Mouse (Mus musculus) hindbrain, embryonic 11.5 days (tissue): ENCODE measurements around the gene Zbtb18. TPM values are rescaled to one million over a fixed set of nuclear protein-coding genes. Genes with fewer than 3 reads are reported as not detected.

Experiments
- ATAC-seq: fragments of 200-750 bp; cut with Nextera tagmentation; 2 replicates; pipeline ENCODE4 v1.8.0; 2017; ENCODE audit warnings: mild to moderate bottlenecking, moderate TSS enrichment, moderate library complexity; ENCODE audit not compliant: low FRiP score
- DNase-seq: peaks from one replicate; pipeline ENCODE4 v3.0.0-alpha.2; 2015; ENCODE audit warnings: low spot score
- H3K27ac ChIP-seq: fragments of 300-500 bp; sonication (generic); 2 replicates; pipeline ENCODE4 v1.5.1; 2014; ENCODE audit warnings: mild to moderate bottlenecking, low read depth, low read length
- H3K27me3 ChIP-seq: fragments of 300-500 bp; sonication (generic); 2 replicates; pipeline ENCODE4 v1.6.1; 2014; ENCODE audit warnings: mild to moderate bottlenecking, low read length, moderate library complexity, mixed read lengths; ENCODE audit not compliant: control insufficient read depth, insufficient read depth
- H3K36me3 ChIP-seq: fragments of 300-500 bp; sonication (generic); 2 replicates; pipeline ENCODE4 v1.6.1; 2014; ENCODE audit warnings: mild to moderate bottlenecking, low read length, moderate library complexity, mixed read lengths; ENCODE audit not compliant: control insufficient read depth, insufficient read depth
- H3K4me1 ChIP-seq: fragments of 300-500 bp; sonication (generic); replicated peaks from 2 replicates; pipeline ENCODE4 v1.6.1; 2014; ENCODE audit warnings: low read length, mixed read lengths; ENCODE audit not compliant: control insufficient read depth, insufficient read depth
- H3K4me2 ChIP-seq: fragments of 300-500 bp; sonication (generic); replicated peaks from 2 replicates; pipeline ENCODE4 v1.6.1; 2014; ENCODE audit warnings: mild to moderate bottlenecking, low read depth, low read length
- H3K4me3 ChIP-seq: fragments of 300-500 bp; sonication (generic); 2 replicates; pipeline ENCODE4 v1.5.1; 2014; ENCODE audit warnings: low read depth, low read length
- H3K9ac ChIP-seq: fragments of 300-500 bp; sonication (generic); 2 replicates; pipeline ENCODE4 v1.6.1; 2014; ENCODE audit warnings: low read depth, low read length
- H3K9me3 ChIP-seq: fragments of 300-500 bp; sonication (generic); 2 replicates; pipeline ENCODE4 v1.6.1; 2016; ENCODE audit warnings: low read length; ENCODE audit not compliant: control insufficient read depth
- WGBS: fragments of 180-500 bp; shearing (Covaris S2); extraction: QIAGEN DNeasy Blood & Tissue Kit; methylation state at CpG from one replicate; pipeline ENCODE4 v1.1.7; 2014; 5-methylcytosine and 5-hydroxymethylcytosine counted together
- polyA plus RNA-seq: library from polyadenylated mRNA; unstranded; fragments of >200 nt; fragmentation: Nextera tagmentation; extraction: Ambion mirVana; gene quantifications from 2 replicates; pipeline ENCODE4 v1.2.1, GENCODE M21; 2014

Gene Zbtb18
- polyA plus RNA-seq, 1 experiment from 2014 or later: 20.0 TPM

DNA sequence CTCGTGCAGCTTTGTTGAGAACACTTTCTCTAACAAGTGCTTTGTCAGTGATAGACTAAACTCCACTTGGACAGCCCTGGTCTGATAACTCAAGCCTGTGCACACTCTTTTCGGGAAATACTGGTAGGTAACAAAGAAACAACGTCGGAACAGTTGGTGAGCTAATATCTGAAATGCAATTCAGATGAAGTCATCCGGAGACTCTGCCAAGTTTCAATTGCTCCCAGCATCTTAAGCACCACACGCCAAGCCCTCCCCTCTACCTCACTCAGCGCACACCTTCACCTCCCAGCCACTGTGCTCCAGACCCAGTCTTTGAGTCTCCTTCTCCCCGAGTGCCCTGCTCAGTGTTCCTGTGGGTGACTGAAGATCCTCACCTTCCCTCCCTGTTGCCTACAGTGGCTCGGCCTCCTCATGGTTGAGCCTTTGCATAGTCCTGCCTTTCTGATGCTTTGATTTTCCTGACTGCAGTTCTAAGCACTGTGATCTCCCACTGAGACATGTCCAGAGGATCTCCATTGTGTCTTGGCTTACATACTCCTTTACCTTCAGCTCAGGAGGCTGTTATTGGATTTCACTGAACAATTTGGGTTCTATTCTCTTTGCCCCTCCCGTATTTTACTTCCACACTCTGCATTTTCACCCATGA is 37.3 kb downstream of the Zbtb18 start:
- Histone ChIP-seq H3K4me1 (no peaks in the 10 kb centered on the region), H3K4me2 (no peak overlapping the region), H3K27ac (no peak overlapping the region), H3K9ac (no peak overlapping the region), H3K27me3 (no peaks in the 10 kb centered on the region), H3K9me3 (no peaks in the 10 kb centered on the region), H3K36me3 (no peaks in the 10 kb centered on the region), H3K4me3 (no peak overlapping the region)
- no peak for ATAC-seq
- WGBS: 82% methylated on average over 10 of the region's 10 CpGs
- DNase-seq: no peak

DNA sequence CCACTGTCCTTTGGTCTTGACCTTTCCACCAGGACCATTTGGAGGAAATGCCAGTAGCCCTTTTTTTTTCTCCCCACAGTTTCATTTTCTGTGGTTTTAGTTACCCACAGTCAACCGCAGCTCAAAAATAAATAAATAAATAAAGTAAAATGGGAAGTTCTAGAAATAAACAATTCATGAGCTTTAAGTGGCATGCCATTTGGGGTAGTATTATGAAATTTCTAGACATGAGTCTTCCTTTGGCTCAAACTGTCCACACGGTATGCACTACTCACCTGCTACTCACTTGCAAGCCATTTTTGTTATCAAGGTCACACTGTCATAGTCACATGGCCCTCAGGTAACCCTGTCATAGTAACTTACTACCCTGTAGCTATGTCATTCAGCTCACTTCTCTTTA is 41.5 kb downstream of the Zbtb18 start:
- Histone ChIP-seq H3K9me3 (no peaks in the 10 kb centered on the region), H3K4me2 (no peak overlapping the region), H3K4me1 (no peaks in the 10 kb centered on the region), H3K36me3 (no peaks in the 10 kb centered on the region), H3K27me3 (no peaks in the 10 kb centered on the region), H3K9ac (no peak overlapping the region), H3K4me3 (no peak overlapping the region), H3K27ac (no peak overlapping the region)
- no peak for ATAC-seq
- no peak for DNase-seq
- WGBS: 92% methylated on average over 2 of the region's 2 CpGs

DNA sequence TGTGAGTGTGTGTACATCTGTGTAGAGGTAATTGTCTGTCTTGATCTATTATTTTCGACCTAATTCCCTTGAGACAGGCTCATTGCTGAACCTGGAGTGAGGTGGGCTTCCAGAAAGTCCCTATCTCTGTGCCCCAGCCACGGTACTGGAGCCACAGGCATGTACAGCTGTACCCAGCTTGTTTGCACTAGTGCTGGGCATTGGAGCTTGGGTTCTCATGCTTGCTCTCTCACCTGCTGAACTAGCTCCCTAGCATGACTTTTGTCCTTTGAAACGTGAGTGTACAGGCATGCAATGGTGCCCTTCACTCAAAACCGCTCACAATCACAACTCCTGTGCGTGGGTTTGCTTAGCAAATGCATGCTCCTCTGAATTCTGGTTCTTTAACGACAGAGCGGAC is 42.1 kb downstream of the Zbtb18 start:
- Histone ChIP-seq H3K36me3 (no peaks in the 10 kb centered on the region), H3K4me2 (no peak overlapping the region), H3K27me3 (no peaks in the 10 kb centered on the region), H3K9me3 (no peaks in the 10 kb centered on the region), H3K9ac (no peak overlapping the region), H3K27ac (no peak overlapping the region), H3K4me3 (no peak overlapping the region), H3K4me1 (no peaks in the 10 kb centered on the region)
- no peak for ATAC-seq
- WGBS: 78% methylated on average over 7 of the region's 7 CpGs
- DNase-seq: no peak

DNA sequence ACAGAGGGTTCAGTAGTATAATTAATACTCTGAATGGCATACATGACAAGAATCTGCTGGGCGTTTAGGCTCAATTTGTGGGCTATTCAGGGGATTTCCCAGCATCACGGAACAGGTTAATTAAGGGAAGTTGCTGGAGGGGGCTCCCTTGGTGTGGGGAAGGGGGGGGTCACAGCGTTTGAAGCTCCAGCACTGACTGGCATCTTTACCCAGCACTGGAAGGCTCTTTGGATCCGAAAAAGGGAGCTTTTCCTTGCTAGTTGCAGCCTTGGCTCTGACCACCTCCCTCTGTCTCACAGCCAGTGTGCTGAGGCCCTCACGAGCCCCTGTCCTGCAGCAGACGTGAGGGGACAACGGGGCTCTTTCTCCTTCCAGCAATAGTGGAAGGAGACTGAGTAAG is 42.5 kb downstream of the Zbtb18 start:
- no peak overlapping the region for H3K27ac ChIP-seq
- no peaks in the 10 kb centered on the region for H3K36me3 ChIP-seq
- no peak for DNase-seq
- H3K9me3 ChIP-seq: no peaks in the 10 kb centered on the region
- WGBS: 61% methylated on average over 7 of the region's 7 CpGs
- no peak overlapping the region for H3K4me3 ChIP-seq
- H3K27me3 ChIP-seq: no peaks in the 10 kb centered on the region
- no peak overlapping the region for H3K9ac ChIP-seq
- H3K4me2 ChIP-seq: no peak overlapping the region
- no peaks in the 10 kb centered on the region for H3K4me1 ChIP-seq
- ATAC-seq: no peak

DNA sequence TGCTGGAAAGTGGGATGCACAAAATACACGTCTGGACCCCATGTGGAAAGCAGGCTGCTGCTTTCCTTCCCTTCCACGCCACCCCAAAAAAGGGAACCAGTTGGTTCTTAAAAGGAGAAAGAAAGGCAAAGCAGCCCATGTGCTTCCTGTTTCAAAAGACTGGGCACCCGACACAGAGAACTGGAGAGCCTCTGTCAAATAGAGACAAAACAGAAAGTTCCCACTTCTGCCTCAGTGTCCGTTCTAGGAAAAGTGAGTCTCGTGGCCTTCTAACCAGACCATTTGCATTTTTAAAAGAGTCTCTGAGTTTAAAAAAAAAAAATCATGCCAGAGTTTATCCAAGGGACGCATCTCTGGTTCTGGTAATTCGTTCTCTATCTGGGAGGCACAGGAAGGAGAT is 47.7 kb downstream of the Zbtb18 start:
- Histone ChIP-seq H3K9ac (no peak overlapping the region), H3K4me1 (no peaks in the 10 kb centered on the region; the same call in 1 of the 2 replicates), H3K9me3 (no peaks in the 10 kb centered on the region), H3K27me3 (no peaks in the 10 kb centered on the region), H3K36me3 (no peaks in the 10 kb centered on the region), H3K4me3 (no peak overlapping the region), H3K4me2 (no peak overlapping the region), H3K27ac (no peak overlapping the region)
- ATAC-seq (no peak), DNase-seq (no peak)
- WGBS: 77% methylated on average over 7 of the region's 7 CpGs

DNA sequence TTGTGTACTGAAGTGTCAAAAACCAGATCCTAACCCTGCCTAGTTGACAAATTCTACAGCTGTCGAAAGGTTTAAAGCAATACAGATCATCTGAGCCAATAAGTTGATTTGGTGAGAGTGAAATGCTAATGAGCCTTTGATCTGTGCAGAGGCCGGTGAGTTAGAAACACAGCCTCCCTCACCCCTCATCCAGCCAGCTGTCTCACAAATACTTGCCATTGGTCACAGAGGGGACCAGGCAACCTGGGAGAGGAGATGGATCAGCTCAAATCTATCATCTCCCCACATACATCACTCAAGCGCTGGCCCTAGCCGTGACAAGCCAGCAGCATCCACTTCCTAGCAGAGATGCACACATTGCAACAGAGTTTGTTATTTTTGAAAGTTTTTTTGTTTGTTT is 48.7 kb downstream of the Zbtb18 start:
- DNase-seq (peak; percentile 20), ATAC-seq (peak; percentile 33; the same call in 1 of the 2 replicates)
- Histone ChIP-seq H3K4me3 (no peak overlapping the region), H3K27me3 (no peaks in the 10 kb centered on the region), H3K4me2 (no peak overlapping the region), H3K9me3 (no peaks in the 10 kb centered on the region), H3K27ac (no peak overlapping the region), H3K4me1 (no peaks in the 10 kb centered on the region; the same call in 1 of the 2 replicates), H3K9ac (no peak overlapping the region), H3K36me3 (no peaks in the 10 kb centered on the region)
- WGBS: 42% methylated on average over 4 of the region's 4 CpGs

DNA sequence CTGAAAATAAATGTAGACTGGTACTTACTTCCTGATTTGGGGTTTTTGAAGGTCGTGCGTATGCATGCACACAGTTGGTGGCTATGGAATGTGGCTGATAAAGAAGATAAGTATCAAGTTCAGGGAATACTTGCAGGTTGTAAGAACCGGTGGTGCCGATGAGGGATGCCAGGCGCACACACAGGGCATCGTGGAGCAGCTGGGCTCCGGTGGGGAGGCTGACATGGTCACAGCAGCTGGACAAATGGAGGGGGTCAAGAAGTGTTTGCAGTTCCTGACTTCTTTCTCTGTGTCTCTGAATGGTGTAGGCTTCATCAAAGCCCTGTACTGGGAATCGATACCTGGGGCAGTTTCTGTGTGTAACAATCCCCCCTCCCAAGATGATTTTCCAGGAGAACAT is 49.1 kb downstream of the Zbtb18 start:
- H3K9me3 ChIP-seq: no peaks in the 10 kb centered on the region
- ATAC-seq: no peak
- H3K4me3 ChIP-seq: no peak overlapping the region
- WGBS: 72% methylated on average over 8 of the region's 8 CpGs
- H3K4me2 ChIP-seq: no peak overlapping the region
- no peak for DNase-seq
- no peaks in the 10 kb centered on the region for H3K27me3 ChIP-seq
- no peaks in the 10 kb centered on the region; the same call in 1 of the 2 replicates for H3K4me1 ChIP-seq
- H3K27ac ChIP-seq: no peak overlapping the region
- H3K36me3 ChIP-seq: no peaks in the 10 kb centered on the region
- no peak overlapping the region for H3K9ac ChIP-seq

DNA sequence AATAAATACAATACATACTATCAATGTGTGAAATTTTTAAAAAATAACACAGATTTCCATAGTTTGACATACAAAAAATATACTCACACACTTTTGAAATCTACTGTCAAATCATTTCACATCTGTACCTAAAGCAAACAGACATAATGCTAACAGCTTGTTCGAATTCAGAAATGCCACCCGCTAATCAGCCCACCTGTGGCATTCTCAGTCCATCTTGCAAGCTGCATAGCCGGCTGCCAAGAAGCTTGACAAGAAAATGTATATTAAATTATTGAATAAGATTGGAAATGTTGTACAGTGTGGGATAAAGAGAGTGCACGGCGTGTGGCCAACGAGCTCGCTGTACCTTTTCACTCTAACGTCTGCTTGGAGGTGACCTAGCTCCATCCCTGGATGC is 52.2 kb downstream of the Zbtb18 start:
- H3K27ac ChIP-seq: no peak overlapping the region
- H3K27me3 ChIP-seq: no peaks in the 10 kb centered on the region; the same call in 1 of the 2 replicates
- no peaks in the 10 kb centered on the region; the same call in 1 of the 2 replicates for H3K4me1 ChIP-seq
- no peak overlapping the region for H3K4me3 ChIP-seq
- ATAC-seq (no peak), DNase-seq (no peak)
- no peaks in the 10 kb centered on the region for H3K9me3 ChIP-seq
- H3K9ac ChIP-seq: no peak overlapping the region
- H3K36me3 ChIP-seq: no peaks in the 10 kb centered on the region
- H3K4me2 ChIP-seq: no peak overlapping the region
- 84% methylated on average over 8 of the region's 8 CpGs for WGBS

DNA sequence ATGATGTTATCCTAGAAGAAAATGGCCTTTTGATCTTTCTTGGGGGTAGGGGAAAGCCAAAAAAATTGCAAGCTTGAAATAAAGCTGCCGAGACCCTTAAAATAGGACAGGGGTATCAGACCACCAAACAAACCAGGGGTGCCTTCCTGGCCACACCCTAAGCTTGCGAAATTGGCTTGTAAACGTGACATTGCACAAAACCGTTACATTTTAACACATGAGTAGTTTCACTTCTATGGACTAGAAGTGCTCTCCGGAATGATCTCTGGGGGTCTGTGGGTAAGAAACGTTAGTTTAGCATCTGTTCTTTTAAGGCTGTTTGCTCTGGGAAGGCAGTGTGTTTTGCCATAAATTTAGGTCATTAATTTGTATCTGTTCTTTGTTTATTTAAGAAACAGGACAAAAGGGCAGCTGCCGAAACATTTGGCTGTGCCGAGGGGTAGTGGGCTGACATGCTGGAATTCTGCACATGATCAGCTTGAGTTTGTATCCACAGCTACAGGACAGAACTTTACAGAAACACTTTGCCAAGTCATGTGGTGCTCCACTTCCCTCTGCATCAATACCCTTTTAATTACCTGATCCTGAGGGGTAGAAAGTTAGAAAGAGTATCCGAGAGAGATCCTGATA is 52.9 kb downstream of the Zbtb18 start:
- no peak overlapping the region for H3K4me2 ChIP-seq
- no peaks in the 10 kb centered on the region for H3K36me3 ChIP-seq
- ATAC-seq: no peak
- H3K27me3 ChIP-seq: no peaks in the 10 kb centered on the region; the same call in 1 of the 2 replicates
- no peak overlapping the region for H3K27ac ChIP-seq
- no peak for DNase-seq
- no peak overlapping the region for H3K4me3 ChIP-seq
- WGBS: 67% methylated on average over 9 of the region's 9 CpGs
- H3K4me1 ChIP-seq: no peaks in the 10 kb centered on the region; the same call in 1 of the 2 replicates
- no peaks in the 10 kb centered on the region for H3K9me3 ChIP-seq
- no peak overlapping the region for H3K9ac ChIP-seq
